Mouse (Mus musculus) heart, adult 2 months (tissue): Measurements from ENCODE around the gene Sox8.

ENCODE experiments used
- CTCF ChIP-seq: fragments of 200-600 bp; IDR thresholded peaks from 2 replicates; pipeline ENCODE4 v1.8.1; 2022; ENCODE audit warnings: antibody characterized with exemption, mild to moderate bottlenecking, moderate library complexity
- EP300 ChIP-seq: fragments of 200-500 bp; IDR thresholded peaks from 2 replicates; pipeline ENCODE4 v1.6.1; 2011; ENCODE audit warnings: low read depth, low read length, control low read depth; ENCODE audit not compliant: insufficient read depth
- POLR2A ChIP-seq: fragments of 200-500 bp; IDR thresholded peaks from 2 replicates; pipeline ENCODE4 v1.6.1; 2011; ENCODE audit warnings: mild to moderate bottlenecking, low read depth, low read length, control low read depth; ENCODE audit not compliant: insufficient read depth

GRCm38 (mm10) chr17:25590985-25591384 is 20.5 kb upstream of the Sox8 start:
- TF ChIP-seq POLR2A (no peak), CTCF (peak; percentile 37), EP300 (no peak)
